Mouse (Mus musculus): Measurements from ENCODE around the gene Enpp5. TPM values are rescaled to one million over a fixed set of nuclear protein-coding genes. Genes with fewer than 3 reads are reported as not detected.
A peak's percentile ranks its signal among the peaks of the same experiment; 100 is the strongest.

Gene Enpp5
- polyA plus RNA-seq (2015; fragmentation: Nextera tagmentation; extraction: Ambion mirVana), result 15.4 and 20.0 TPM in 2 replicates

GRCm38 (mm10) chr17:44078631-44079350 is at the start of gene Enpp5:
TSS of gene Enpp5 (plus strand) at chr17:44078813.
- Histone ChIP-seq H3K4me1 (peaks cover 6% of the 10 kb centered on the region), H3K4me2 (peak within 1 kb of the TSS; percentile 78), H3K9ac (peak within 1 kb of the TSS; percentile 74), H3K27me3 (no peaks in the 10 kb centered on the region; the same call in 1 of the 2 replicates), H3K4me3 (peak within 1 kb of the TSS; percentile 56), H3K36me3 (peaks cover 12% of the 10 kb centered on the region), H3K9me3 (no peaks in the 10 kb centered on the region), H3K27ac (peak within 1 kb of the TSS; percentile 35)
- ATAC-seq (ENCODE audit: insufficient number of reproducible peaks, insufficient read depth, low FRiP score, low TSS enrichment, low read depth), result peak; percentile 91
- 2% methylated on average over 31 of the region's 31 CpGs for WGBS

GRCm38 (mm10) chr17:44029616-44030015 is 49.0 kb upstream of the Enpp5 start:
- no peak overlapping the region for H3K4me3 ChIP-seq
- no peak for ATAC-seq (ENCODE audit: insufficient number of reproducible peaks, insufficient read depth, low FRiP score, low TSS enrichment, low read depth)
- H3K27me3 ChIP-seq, result no peaks in the 10 kb centered on the region
- no peak overlapping the region for H3K27ac ChIP-seq
- H3K9ac ChIP-seq, result no peak overlapping the region
- no peaks in the 10 kb centered on the region for H3K9me3 ChIP-seq
- H3K4me2 ChIP-seq, result no peak overlapping the region
- H3K36me3 ChIP-seq, result no peaks in the 10 kb centered on the region
- H3K4me1 ChIP-seq, result peaks cover 13% of the 10 kb centered on the region
- WGBS, result 78% methylated on average over 5 of the region's 5 CpGs

GRCm38 (mm10) chr17:44030776-44031587 is 47.6 kb upstream of the Enpp5 start:
- H3K9me3 ChIP-seq, result no peaks in the 10 kb centered on the region
- no peak overlapping the region for H3K9ac ChIP-seq
- no peak overlapping the region for H3K4me3 ChIP-seq
- no peak for ATAC-seq (ENCODE audit: insufficient number of reproducible peaks, insufficient read depth, low FRiP score, low TSS enrichment, low read depth)
- H3K27me3 ChIP-seq, result no peaks in the 10 kb centered on the region
- no peak overlapping the region for H3K4me2 ChIP-seq
- 20% methylated on average over 3 of the region's 3 CpGs for WGBS
- H3K36me3 ChIP-seq, result no peaks in the 10 kb centered on the region
- peaks cover 10% of the 10 kb centered on the region for H3K4me1 ChIP-seq
- no peak overlapping the region for H3K27ac ChIP-seq

GRCm38 (mm10) chr17:44035005-44035404 is 43.6 kb upstream of the Enpp5 start:
- no peaks in the 10 kb centered on the region for H3K36me3 ChIP-seq
- 83% methylated on average over 1 of the region's 1 CpGs for WGBS
- no peak overlapping the region for H3K4me3 ChIP-seq
- no peak for ATAC-seq (ENCODE audit: insufficient number of reproducible peaks, insufficient read depth, low FRiP score, low TSS enrichment, low read depth)
- H3K27ac ChIP-seq, result no peak overlapping the region
- H3K4me2 ChIP-seq, result no peak overlapping the region
- H3K4me1 ChIP-seq, result 0 out of 2 replicates have a peak, but pooled peaks cover 3% of the 10 kb centered on the region
- H3K9me3 ChIP-seq, result no peaks in the 10 kb centered on the region
- no peak overlapping the region for H3K9ac ChIP-seq
- no peaks in the 10 kb centered on the region for H3K27me3 ChIP-seq

- H3K27ac ChIP-seq, result no peak overlapping the region
- H3K9ac ChIP-seq, result no peak overlapping the region
- H3K27me3 ChIP-seq, result no peaks in the 10 kb centered on the region
- no peaks in the 10 kb centered on the region for H3K36me3 ChIP-seq
- H3K9me3 ChIP-seq, result no peaks in the 10 kb centered on the region
- no peaks in the 10 kb centered on the region for H3K4me1 ChIP-seq
- no peak for ATAC-seq (ENCODE audit: insufficient number of reproducible peaks, insufficient read depth, low FRiP score, low TSS enrichment, low read depth)
- H3K4me2 ChIP-seq, result no peak overlapping the region
- 54% methylated on average over 9 of the region's 9 CpGs for WGBS
- no peak overlapping the region for H3K4me3 ChIP-seq
These were observed 40.0 kb upstream of the Enpp5 start for GRCm38 (mm10) chr17:44038656-44039055.

GRCm38 (mm10) chr17:44040449-44040848 is 38.2 kb upstream of the Enpp5 start:
- H3K9me3 ChIP-seq, result no peaks in the 10 kb centered on the region
- no peak for ATAC-seq (ENCODE audit: insufficient number of reproducible peaks, insufficient read depth, low FRiP score, low TSS enrichment, low read depth)
- 87% methylated on average over 2 of the region's 2 CpGs for WGBS
- H3K4me1 ChIP-seq, result no peaks in the 10 kb centered on the region
- no peak overlapping the region for H3K4me2 ChIP-seq
- no peak overlapping the region for H3K27ac ChIP-seq
- H3K9ac ChIP-seq, result no peak overlapping the region
- no peaks in the 10 kb centered on the region for H3K27me3 ChIP-seq
- H3K36me3 ChIP-seq, result no peaks in the 10 kb centered on the region
- no peak overlapping the region for H3K4me3 ChIP-seq

- H3K27me3 ChIP-seq, result no peaks in the 10 kb centered on the region
- no peak overlapping the region for H3K4me3 ChIP-seq
- ATAC-seq (ENCODE audit: insufficient number of reproducible peaks, insufficient read depth, low FRiP score, low TSS enrichment, low read depth), result no peak
- no peak overlapping the region for H3K9ac ChIP-seq
- no peaks in the 10 kb centered on the region for H3K36me3 ChIP-seq
- H3K4me2 ChIP-seq, result no peak overlapping the region
- no peaks in the 10 kb centered on the region for H3K9me3 ChIP-seq
- H3K4me1 ChIP-seq, result no peaks in the 10 kb centered on the region
- 70% methylated on average over 2 of the region's 2 CpGs for WGBS
- H3K27ac ChIP-seq, result no peak overlapping the region
These were observed 36.3 kb upstream of the Enpp5 start for GRCm38 (mm10) chr17:44042301-44042700.

- WGBS, result 89% methylated on average over 8 of the region's 8 CpGs
These were observed 35.8 kb upstream of the Enpp5 start for GRCm38 (mm10) chr17:44042861-44043260.

GRCm38 (mm10) chr17:44053427-44053826 is 25.2 kb upstream of the Enpp5 start:
- Histone ChIP-seq H3K36me3 (no peaks in the 10 kb centered on the region), H3K9me3 (no peaks in the 10 kb centered on the region), H3K4me2 (no peak overlapping the region), H3K27ac (no peak overlapping the region), H3K27me3 (no peaks in the 10 kb centered on the region), H3K4me3 (no peak overlapping the region), H3K9ac (no peak overlapping the region), H3K4me1 (no peaks in the 10 kb centered on the region)
- 61% methylated on average over 4 of the region's 4 CpGs for WGBS
- no peak for ATAC-seq (ENCODE audit: insufficient number of reproducible peaks, insufficient read depth, low FRiP score, low TSS enrichment, low read depth)

More at GRCm38 (mm10) chr17:44042861-44043260, 35.8 kb upstream of the Enpp5 start:
- Histone ChIP-seq H3K27me3 (no peaks in the 10 kb centered on the region), H3K36me3 (no peaks in the 10 kb centered on the region), H3K4me3 (no peak overlapping the region), H3K4me1 (no peaks in the 10 kb centered on the region), H3K27ac (no peak overlapping the region), H3K4me2 (no peak overlapping the region), H3K9ac (no peak overlapping the region), H3K9me3 (peaks cover 2% of the 10 kb centered on the region; the same call in 1 of the 2 replicates)
- ATAC-seq (ENCODE audit: insufficient number of reproducible peaks, insufficient read depth, low FRiP score, low TSS enrichment, low read depth), result no peak

GRCm38 (mm10) chr17:44057123-44057522 is 21.5 kb upstream of the Enpp5 start:
- Histone ChIP-seq H3K9ac (no peak overlapping the region), H3K9me3 (no peaks in the 10 kb centered on the region), H3K4me2 (no peak overlapping the region), H3K27ac (no peak overlapping the region), H3K4me1 (peaks cover 11% of the 10 kb centered on the region), H3K36me3 (no peaks in the 10 kb centered on the region), H3K27me3 (no peaks in the 10 kb centered on the region), H3K4me3 (no peak overlapping the region)
- 76% methylated on average over 1 of the region's 1 CpGs for WGBS
- no peak for ATAC-seq (ENCODE audit: insufficient number of reproducible peaks, insufficient read depth, low FRiP score, low TSS enrichment, low read depth)

GRCm38 (mm10) chr17:44058145-44058544 is 20.5 kb upstream of the Enpp5 start:
- H3K9ac ChIP-seq, result no peak overlapping the region
- no peaks in the 10 kb centered on the region for H3K27me3 ChIP-seq
- H3K9me3 ChIP-seq, result no peaks in the 10 kb centered on the region
- no peak overlapping the region for H3K4me2 ChIP-seq
- H3K36me3 ChIP-seq, result no peaks in the 10 kb centered on the region
- no peak overlapping the region for H3K4me3 ChIP-seq
- no peak overlapping the region for H3K27ac ChIP-seq
- peaks cover 12% of the 10 kb centered on the region for H3K4me1 ChIP-seq
- ATAC-seq (ENCODE audit: insufficient number of reproducible peaks, insufficient read depth, low FRiP score, low TSS enrichment, low read depth), result no peak

GRCm38 (mm10) chr17:44060781-44061180 is 17.8 kb upstream of the Enpp5 start:
- no peak overlapping the region for H3K27ac ChIP-seq
- 89% methylated on average over 1 of the region's 1 CpGs for WGBS

More at GRCm38 (mm10) chr17:44060781-44061180, 17.8 kb upstream of the Enpp5 start:
- Histone ChIP-seq H3K4me1 (peaks cover 12% of the 10 kb centered on the region), H3K9ac (no peak overlapping the region), H3K4me2 (no peak overlapping the region), H3K9me3 (no peaks in the 10 kb centered on the region), H3K36me3 (no peaks in the 10 kb centered on the region), H3K4me3 (no peak overlapping the region), H3K27me3 (no peaks in the 10 kb centered on the region)
- ATAC-seq (ENCODE audit: insufficient number of reproducible peaks, insufficient read depth, low FRiP score, low TSS enrichment, low read depth), result no peak

Data from embryonic facial prominence, embryonic 13.5 days (tissue).